Mouse (Mus musculus) CH12.LX (cell line): ENCODE data around the gene Hspa1a.

Experiments used
- CTCF ChIP-seq, 2 experiments: IDR thresholded peaks in 1 of 2; conservative IDR thresholded peaks in 1 of 2; 2 replicates each; pipeline ENCODE4 v1.5.1; 2011 to 2012; ENCODE audit warnings: low read depth in 2 of 2, low read length in 2 of 2, improper control_type of control experiment in 1 of 2, inconsistent platforms in 1 of 2, mild to moderate bottlenecking in 1 of 2, moderate library complexity in 1 of 2
- EP300 ChIP-seq: IDR thresholded peaks from 2 replicates; pipeline ENCODE4 v1.6.1; 2011; ENCODE audit warnings: low read length, improper control_type of control experiment
- GABPA ChIP-seq: IDR thresholded peaks from 2 replicates; pipeline ENCODE4 v1.6.1; 2012; ENCODE audit warnings: low read depth, low read length, improper control_type of control experiment, inconsistent platforms; ENCODE audit not compliant: insufficient replicate concordance
- MAFK ChIP-seq: IDR thresholded peaks from 2 replicates; pipeline ENCODE4 v1.6.1; 2011; ENCODE audit warnings: low read length, improper control_type of control experiment; ENCODE audit not compliant: insufficient replicate concordance
- MAX ChIP-seq: IDR thresholded peaks from 2 replicates; pipeline ENCODE4 v1.6.1; 2011; ENCODE audit warnings: low read length, improper control_type of control experiment
- MXI1 ChIP-seq: IDR thresholded peaks from 2 replicates; pipeline ENCODE4 v1.6.1; 2011; ENCODE audit warnings: mild to moderate bottlenecking, low read depth, low read length, improper control_type of control experiment
- NELFE ChIP-seq: IDR thresholded peaks from 2 replicates; pipeline ENCODE4 v1.6.1; 2011; ENCODE audit warnings: low read depth, low read length, improper control_type of control experiment
- POLR2A ChIP-seq: IDR thresholded peaks from 2 replicates; pipeline ENCODE4 v1.6.1; 2011; ENCODE audit warnings: low read depth, mild to moderate bottlenecking, improper control_type of control experiment, low read length
- TBP ChIP-seq: conservative IDR thresholded peaks from 2 replicates; pipeline ENCODE4 v1.6.1; 2011; ENCODE audit warnings: low read depth, low read length, improper control_type of control experiment
- TCF12 ChIP-seq: IDR thresholded peaks from 2 replicates; pipeline ENCODE4 v1.6.1; 2014; ENCODE audit warnings: low read depth, mild to moderate bottlenecking, inconsistent platforms, low read length, improper control_type of control experiment
- USF1 ChIP-seq: IDR thresholded peaks from 2 replicates; pipeline ENCODE4 v1.6.1; 2014; ENCODE audit warnings: low read depth, mild to moderate bottlenecking, inconsistent platforms, low read length, improper control_type of control experiment
- ZNF384 ChIP-seq: IDR thresholded peaks from 2 replicates; pipeline ENCODE4 v1.6.1; 2012; ENCODE audit warnings: low read depth, low read length, improper control_type of control experiment, inconsistent platforms

GRCm38 (mm10) chr17:35000717-35001451 is 28.9 kb upstream of the Hspa1a start, which contains the start of gene Vars:
- TF ChIP-seq CTCF (conservative IDR thresholded peaks at IDR 0.05 in 1 of 2, IDR thresholded peaks at IDR 0.05 in 1 of 2; ENCODE audit: low read depth in 2 of 2, low read length in 2 of 2) (no peak), MXI1 (peak; percentile 96), USF1 (no peak; the same call in 1 of the 2 replicates), ZNF384 (no peak), POLR2A (peak; percentile 78), NELFE (peak; percentile 82), MAX (peak; percentile 92), TCF12 (peak; percentile 54), TBP (peak; percentile 50; the same call in 1 of the 2 replicates), EP300 (no peak), MAFK (no peak), GABPA (no peak)
